Mouse (Mus musculus): ENCODE results near the gene Mapk9.
"Not testable (repeated sequence)": the region's sequence is repeated elsewhere in the genome, so short reads cannot be mapped to it uniquely, and the experiment has no call there.

Gene Mapk9

GRCm38 (mm10) chr11:49846401-49847070, at the start of gene Mapk9:
Gene Mapk9 (plus strand): TSS chr11:49846751.
- peak; percentile 98 to 99 for DNase-seq (ENCODE audit: low spot score in 2 of 2)

DNA sequence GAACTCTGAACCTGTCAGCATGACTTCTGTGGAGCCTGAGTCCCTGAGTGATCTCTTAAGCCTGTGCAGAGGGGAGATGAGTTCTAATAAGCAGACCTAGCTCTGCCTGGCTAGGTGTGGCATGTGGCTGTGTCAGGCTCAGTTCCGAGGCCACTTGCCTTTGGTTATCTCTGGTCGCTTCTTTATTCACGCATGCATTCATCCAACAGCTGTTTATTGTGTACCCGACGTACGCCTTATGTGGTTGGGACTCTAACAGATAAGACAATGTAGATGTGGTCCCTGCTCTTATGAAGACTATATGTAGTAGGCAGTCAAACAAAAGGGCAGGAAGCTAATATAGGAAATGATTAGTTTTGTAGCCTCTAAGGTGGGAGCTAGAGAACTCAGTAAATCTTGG, 47.6 kb upstream of the Mapk9 start:
- no peak for DNase-seq (ENCODE audit: low spot score in 2 of 2)

DNA sequence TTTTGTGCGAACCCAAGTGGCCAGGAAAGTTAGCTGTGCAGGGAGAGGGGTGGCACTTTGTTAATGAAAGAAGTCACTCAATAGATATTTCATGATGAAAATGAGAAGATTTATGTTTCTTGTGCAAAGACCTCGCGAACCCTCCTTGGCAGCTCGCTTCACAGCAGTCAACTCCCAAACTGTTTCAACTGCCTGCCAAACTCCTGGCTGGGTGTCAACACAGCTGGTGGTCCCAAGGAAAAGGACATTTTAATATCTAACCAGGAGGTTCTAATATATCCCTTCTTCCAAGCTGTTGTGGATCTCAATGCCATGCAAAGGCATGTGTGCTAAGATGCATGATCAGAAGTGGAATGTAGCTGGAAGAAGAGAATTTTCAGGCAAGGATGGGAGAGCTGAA, 45.0 kb upstream of the Mapk9 start:
- DNase-seq (ENCODE audit: low spot score in 2 of 2) = no peak

GRCm38 (mm10) chr11:49803801-49804200, 42.8 kb upstream of the Mapk9 start:
- no peak for DNase-seq (ENCODE audit: low spot score in 2 of 2)

- no peak for DNase-seq (ENCODE audit: low spot score in 2 of 2)
Measured at GRCm38 (mm10) chr11:49806218-49806617, 40.3 kb upstream of the Mapk9 start.

GRCm38 (mm10) chr11:49808946-49809345, 37.6 kb upstream of the Mapk9 start:
- no peak for DNase-seq (ENCODE audit: low spot score in 2 of 2)

GRCm38 (mm10) chr11:49810696-49811095, 35.9 kb upstream of the Mapk9 start:
- not testable (repeated sequence) for DNase-seq (ENCODE audit: low spot score in 2 of 2)

DNA sequence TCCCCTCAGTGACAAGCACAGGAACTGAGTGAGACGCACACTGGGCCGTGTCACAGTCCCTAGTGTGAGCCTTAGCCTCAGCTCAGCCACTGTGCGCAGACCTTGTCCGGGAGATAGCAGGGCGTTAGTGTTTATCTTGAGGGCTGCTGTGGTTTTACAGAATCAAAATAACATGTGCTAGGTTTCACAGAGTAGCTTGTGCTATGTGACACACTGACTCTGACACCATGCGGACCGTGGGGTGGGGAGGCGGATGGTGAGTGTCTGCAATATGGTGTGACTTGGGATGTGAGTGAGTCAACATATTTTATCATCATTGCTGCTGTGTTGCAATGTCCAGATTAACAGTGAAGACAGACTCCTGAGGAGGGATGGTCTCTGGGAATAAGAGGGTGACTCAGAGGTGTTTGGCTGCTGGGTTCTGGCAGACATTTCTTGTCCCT, 35.4 kb upstream of the Mapk9 start:
- no peak for DNase-seq (ENCODE audit: low spot score in 2 of 2)

DNA sequence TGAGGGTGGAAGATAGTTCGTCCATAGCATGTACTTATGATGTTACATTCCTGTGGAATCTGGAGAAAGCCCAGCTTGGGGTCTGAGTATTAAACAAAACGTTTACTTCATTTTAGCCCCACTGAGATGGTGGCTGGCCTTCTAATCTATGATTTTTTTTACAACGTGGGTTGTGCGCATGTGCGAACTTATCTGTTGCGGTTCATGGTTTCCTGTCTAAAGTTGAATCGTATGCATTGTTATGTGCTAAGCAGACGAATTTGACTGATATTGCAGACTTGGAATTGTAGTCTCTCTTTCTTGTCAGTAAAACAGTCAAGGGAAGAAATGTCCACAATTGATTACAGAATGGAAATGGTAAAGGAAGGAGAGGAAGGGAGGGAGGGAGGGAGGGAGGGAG, 34.7 kb upstream of the Mapk9 start:
- DNase-seq (ENCODE audit: low spot score in 2 of 2) = no peak

DNA sequence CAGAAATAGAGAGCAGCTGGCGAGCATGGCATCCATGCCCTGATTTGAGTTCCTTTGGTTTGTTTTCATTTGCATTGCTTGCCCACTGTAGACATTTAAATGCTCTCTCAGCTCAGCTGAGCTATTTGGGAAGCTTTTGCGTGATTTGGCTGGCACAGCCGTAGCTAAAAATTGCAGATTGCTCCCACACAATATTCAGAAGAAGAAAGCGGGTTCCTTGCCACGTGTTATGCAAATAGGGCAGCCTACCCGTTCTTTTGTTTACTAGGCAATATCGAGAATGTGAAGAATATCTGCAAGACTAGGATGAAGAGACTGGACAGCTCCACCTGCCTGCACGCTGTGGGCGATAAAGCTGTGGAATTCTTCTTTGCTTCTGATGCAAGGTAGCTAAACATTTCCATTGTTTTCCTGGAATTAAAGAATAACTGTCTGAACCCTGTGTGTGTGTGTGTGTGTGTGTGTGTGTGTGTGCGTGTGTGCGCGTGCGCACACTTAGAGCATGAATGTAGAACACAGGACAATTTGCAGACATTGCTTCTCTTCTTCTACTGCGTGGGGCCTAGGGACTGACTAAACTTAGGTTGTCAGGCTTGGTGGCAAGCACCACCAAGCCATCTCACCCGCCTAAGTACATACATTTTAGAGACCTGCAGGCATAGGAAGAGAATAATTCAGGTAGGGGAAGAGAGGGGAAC, 27.5 kb upstream of the Mapk9 start:
- no peak for DNase-seq (ENCODE audit: low spot score in 2 of 2)

DNA sequence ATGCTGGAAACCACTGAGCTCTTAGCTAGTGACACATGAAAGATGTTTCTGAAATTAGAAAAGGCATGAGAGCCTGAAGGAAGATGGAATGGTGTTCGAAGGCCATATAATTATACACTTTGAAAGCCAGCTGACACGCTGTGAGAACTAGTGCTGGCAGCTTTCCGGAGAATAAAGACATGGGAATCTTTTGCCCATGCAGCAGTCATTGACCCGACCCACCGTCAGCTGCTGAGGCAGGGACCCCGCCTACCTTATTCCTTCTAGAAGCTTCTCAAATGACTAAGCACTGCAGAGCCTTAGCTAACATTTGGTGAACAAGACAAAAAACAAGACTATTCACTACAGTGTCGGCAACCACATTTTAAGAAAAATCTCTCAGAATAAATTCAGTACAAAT, 26.9 kb upstream of the Mapk9 start:
- no peak for DNase-seq (ENCODE audit: low spot score in 2 of 2)

- no peak for DNase-seq (ENCODE audit: low spot score in 2 of 2)
Measured at GRCm38 (mm10) chr11:49820928-49821327, 25.6 kb upstream of the Mapk9 start.

DNA sequence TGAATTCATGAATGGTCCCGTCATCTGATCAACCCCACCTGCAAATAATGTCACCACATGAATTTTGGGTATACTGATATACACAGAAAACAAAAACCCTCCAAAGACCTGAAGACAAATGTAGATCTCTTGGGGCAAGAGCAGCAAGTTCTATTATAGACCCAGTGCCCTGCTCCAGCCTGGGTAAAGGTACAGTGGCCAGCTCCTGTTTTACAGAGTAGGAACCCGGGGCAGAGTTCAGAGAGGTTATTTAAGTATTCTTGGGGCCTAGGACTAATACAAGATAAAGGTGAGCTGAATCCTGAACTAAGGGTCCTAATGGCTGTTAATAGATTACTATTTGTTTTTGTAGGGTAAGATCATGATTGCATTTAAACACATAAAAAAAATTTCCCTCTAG, 25.0 kb upstream of the Mapk9 start:
- no peak for DNase-seq (ENCODE audit: low spot score in 2 of 2)

DNA sequence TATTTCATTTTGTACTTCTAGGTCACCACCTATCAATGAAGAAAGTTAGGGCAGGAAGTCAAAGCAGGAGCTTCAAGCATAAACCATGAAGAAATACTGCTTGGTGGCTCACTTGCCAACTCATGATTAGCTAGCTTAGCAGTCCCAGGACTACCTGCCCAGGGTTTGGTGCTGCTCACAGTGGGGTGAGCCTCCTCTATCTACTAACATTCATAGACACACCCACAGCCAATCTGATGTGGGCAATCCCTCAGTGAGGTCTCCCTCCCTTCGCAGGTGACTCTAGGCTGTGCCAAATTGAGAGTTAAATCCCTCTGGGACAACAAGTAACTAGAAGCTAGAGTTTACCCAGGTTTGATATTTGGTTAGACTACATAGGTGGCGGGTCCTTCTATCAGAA, 24.2 kb upstream of the Mapk9 start:
- DNase-seq (ENCODE audit: low spot score in 2 of 2) = no peak

- peak; percentile 71 to 93 for DNase-seq (ENCODE audit: low spot score in 2 of 2)
Measured at GRCm38 (mm10) chr11:49824896-49825295, 21.7 kb upstream of the Mapk9 start.

DNA sequence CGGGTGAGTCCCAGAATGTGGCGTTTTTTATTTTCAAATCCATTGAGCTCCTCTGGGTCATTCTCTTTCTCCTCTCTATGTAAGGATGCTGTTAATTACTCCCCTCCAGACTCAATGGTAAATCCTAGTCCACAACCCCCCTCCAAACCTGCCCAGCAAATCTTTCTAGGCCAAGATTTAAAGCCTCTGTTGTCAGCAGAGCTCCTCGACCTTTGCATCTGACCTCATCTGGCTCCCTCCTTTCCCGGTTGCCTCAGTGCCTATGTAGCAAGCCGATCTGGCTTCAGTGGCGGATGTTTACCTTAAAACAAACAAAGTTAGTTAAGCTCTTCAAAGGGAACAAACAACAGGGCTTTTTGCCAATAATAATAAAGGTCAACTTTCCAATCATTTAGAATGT, 19.3 kb upstream of the Mapk9 start:
- no peak for DNase-seq (ENCODE audit: low spot score in 2 of 2)

GRCm38 (mm10) chr11:49829176-49829745, 17.3 kb upstream of the Mapk9 start:
- DNase-seq (ENCODE audit: low spot score in 2 of 2) = no peak

DNA sequence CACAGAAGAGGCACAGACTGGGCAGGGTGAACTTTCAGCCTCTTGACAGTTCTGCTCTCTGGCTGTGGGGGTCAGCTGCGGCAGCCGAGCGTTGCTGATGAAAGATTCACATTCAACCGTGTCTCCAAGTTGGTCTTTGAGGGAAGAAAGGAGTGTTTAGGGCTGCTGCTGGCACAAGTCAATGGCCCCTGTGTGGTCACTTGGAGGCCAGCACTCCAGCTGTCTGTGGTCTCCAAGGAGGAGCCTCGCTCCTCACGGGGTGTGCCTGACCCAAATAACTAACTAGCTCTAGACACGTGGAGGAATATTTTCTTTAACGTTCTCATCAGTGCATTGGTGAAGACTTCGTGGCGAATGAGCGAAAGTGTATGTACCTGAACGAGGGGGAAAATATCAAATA, 14.6 kb upstream of the Mapk9 start:
- no peak for DNase-seq (ENCODE audit: low spot score in 2 of 2)

DNA sequence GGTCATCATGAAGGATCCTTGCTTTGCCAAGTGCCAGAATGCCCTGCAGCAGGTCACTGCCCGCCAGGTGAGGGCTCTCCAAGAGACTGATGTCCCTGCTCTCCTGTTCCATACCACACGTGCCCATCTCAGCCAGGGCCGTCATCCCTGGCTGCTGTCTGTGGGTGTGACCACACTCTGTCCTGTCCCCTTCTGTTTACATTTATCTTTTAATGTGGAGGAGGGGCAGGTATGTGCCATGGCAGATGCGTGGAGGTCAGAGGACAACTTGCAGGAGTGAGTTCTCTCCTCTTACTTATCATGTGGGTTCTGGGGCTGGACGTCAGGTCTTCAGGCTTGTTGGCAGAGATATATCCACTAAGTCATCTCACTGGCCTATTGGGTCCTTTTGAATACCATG, 13.6 kb upstream of the Mapk9 start:
- no peak for DNase-seq (ENCODE audit: low spot score in 2 of 2)

- no peak for DNase-seq (ENCODE audit: low spot score in 2 of 2)
Measured at GRCm38 (mm10) chr11:49834248-49834647, 12.3 kb upstream of the Mapk9 start.

DNA sequence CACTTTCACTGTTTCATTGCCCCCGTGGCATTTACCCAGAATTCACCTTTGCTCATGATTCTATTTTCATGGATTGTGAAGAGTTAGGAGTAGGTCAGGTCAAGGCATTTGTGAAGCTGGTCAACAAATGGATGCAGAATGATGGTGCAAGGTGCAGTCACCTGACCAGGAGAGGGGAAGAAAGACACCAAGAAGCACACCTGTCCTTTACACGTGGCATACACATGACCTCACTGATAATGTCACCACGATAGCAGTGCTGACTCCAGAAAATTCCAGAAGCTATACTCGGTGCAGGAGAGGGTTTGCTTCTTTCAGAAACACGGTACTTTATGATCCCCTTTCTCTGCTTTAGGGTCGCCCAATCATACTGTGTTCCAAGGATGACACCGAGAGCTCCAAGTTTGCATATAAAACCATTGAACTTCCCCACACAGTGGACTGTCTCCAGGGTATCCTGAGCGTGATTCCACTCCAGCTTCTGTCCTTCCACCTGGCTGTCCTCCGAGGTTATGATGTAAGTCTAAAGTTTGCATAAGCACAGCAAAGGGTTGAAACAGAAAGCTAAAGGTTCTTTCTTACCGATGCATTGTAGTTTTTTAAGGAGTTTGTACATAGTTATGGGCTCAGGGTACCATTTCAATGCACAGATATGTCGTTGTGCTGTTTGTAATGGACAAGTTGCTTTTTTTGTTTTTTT, 11.1 kb upstream of the Mapk9 start:
- DNase-seq (ENCODE audit: low spot score in 2 of 2) = no peak

GRCm38 (mm10) chr11:49837717-49838407, 8.7 kb upstream of the Mapk9 start:
- DNase-seq (ENCODE audit: low spot score in 2 of 2) = no peak
